Mouse (Mus musculus) right cerebral cortex, postnatal 14 days (tissue): ENCODE measurements around the gene Nipbl.
"Not testable (repeated sequence)": the region's sequence is repeated elsewhere in the genome, so short reads cannot be mapped to it uniquely, and the experiment has no call there.

Experiments used
- DNase-seq: peaks from one replicate; pipeline ENCODE4 v3.0.0; 2022

Gene Nipbl

DNA sequence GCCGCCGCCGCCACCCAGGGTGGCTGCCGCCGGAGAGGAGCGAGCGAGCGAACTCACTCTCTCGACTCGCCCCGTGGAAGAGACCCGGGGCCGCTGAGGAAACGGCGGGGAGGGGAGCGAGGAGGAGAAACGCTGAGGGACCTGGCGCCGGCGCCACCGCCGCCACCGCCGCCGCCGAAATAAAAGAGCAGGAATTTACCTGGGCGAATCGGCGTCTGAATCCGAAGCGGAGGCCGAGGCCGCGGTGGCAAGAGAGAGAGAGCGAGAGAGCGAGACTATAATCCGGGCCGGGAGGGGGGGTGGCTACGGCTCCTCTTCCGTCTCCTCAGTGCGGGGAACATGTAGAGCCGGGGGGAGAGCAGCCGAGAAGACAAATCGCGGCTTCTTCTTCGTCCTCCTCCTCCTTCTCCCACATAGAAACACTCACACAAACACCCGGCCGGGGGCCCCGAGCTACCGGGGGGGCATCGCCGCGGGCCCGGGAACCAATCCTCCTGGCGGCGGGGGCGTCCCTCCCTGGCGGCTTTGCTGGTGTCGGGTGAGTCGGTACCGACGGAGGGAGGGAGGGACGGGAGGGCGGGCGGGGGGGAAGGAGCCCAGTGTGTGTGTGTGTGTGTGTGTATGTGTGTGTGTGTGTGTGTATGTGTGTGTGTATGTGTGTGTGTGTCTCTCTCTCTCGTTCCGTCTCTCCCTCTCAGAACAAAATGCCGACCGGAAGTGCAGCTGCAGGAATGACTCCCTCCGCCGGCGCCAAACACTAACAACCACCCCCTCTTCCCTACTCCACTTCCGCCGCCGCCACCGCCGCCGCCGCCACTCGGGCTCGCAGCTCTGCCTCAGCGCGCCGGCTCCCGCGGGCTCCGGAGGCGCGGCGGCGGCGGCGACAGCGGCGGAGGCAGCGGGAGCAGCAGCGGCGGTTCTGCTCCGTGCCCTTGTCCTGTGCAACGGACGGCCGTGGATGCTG lies at the start of gene Nipbl:
Gene Nipbl (minus strand): TSS at position 538 of the 964 bp plus-strand sequence.
- peak; percentile 91 for DNase-seq

DNA sequence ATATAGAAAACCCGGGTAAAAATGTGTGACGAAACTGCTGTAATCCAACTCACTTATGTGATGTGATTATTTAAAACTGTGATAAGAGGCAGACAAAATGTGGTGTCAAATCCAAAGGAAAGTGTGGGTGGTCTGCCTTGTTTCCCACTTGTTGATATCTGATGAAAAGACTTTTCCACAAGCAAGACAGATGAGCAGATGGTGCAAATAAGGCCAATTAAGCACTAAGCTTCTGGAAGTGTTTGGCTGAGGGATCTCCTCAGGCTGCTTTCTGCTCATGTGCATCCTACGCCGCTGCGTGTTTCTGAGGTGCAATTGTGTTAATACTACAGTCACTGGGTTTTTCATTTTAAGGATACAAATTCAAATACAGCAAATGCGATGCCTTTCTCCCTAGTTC lies 41.0 kb upstream of the Nipbl start:
- DNase-seq, result no peak

DNA sequence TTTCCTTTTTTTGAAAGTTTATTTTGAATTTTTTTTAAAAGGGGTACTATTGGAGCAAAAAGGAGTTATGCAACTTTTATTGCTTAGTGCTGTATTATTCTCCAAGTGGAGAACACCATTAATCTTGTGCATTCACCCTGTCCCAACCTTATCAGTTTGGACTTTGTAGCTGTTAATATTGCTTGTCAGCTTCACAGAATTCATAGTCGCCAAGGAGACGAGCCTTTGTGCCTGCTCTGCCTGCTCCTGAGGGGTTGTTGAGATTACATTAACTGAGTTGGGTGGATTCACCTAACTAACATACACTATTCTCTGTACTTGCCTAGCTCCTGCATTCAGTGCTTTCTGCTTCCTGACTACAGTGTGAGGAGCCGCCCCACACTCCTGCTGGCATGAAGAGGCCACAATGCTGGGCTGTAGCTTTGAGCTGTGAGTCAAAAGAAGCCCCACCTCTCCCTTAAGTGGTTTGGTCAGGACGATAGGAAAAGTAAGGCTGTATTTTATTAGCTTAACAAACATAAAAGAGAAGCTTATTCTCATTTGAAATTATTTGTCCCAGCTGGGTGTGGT lies 24.8 kb upstream of the Nipbl start:
- no peak for DNase-seq

DNA sequence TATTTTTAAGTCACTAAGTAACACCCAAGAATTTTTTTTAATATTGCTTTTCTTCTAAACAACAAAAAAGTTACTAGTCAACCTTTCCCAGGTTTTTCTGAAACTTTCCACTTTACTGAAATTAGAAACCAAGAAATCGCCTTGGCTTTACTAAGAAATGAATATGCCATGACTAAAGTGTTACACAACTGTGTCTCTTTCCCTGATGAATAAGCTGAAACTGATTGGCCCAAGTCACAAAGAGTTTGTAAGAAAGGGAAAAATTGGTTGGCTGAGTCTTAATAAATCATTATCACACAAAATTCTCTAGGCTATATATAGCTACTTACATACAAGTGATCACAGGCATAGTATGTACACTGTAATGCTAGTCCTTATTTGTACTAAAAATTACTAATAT lies 19.3 kb upstream of the Nipbl start:
- DNase-seq, result no peak

DNA sequence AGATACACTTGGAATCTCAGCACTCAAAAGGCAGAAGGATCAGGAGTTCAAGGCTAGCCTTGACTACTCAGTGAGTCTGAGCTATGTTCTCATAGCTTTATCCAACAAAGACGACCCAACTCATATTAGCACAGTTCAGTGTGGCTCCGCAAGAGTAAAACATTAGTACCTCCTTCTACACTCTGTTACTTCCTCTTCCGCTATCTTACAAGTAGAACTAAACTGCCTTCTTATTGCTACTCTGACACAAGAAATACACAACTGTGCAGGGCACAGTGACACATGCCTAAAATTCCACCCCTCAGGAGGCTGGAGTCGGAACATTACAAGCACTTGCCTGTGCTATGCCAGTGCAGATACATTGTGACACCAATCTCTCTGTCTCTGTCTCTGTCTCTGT lies 18.5 kb upstream of the Nipbl start:
- no peak for DNase-seq

DNA sequence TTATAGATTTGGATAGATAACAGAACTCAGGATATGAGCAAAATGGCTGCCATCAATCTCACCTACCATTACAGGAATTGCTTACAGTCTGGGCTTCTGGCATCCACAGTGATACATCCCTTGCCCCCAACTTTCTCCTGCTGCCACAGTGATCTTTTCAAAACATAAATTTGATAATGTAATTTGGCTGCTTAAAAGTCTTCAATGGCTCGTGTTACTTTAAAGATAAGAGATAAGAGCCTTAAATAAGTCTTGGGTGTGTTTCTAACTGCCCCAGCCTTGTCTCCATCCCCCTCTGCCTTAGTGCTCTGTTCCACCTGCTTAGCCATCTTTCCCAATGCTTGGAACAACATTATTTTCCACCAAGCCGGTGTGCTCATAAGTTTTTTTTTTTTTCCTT lies 16.6 kb upstream of the Nipbl start:
- no peak for DNase-seq

DNA sequence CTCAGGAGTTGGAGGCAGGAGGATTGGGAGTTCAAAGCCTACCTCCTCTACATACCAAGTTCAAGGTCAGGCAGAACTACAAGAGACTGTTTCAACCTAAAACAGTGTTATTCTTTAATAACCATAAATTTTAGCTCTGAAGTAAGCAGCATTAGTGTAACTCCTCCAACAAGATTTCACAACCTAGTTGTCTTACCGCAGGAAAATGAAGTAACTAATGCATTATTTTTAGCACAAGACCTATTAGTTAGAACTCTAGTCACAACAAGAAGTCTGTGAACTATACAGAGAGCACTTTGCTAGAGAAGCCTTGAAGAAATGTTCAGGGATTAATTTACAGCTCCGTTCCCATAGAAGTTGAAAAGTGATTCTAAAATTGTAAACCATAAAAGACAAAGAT lies 15.7 kb upstream of the Nipbl start:
- no peak for DNase-seq

DNA sequence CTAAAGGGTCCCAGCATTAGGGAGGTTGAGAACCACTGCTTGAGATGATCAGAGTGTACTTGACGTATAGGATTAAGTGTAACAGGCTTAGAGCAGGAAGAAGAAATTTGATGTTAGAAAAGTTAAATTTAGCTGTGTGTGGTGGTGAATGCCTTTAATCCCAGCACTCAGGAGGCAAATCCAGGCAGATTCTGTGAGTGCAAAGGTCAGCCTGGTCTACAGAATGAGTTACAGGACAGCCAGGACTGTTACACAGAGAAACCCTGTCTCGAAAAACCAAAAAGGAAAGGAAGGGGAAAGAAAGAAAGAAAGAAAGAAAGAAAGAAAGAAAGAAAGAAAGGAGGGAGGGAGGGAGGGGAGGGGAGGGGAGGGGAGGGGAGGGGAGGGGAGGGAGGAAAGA lies 12.0 kb upstream of the Nipbl start:
- DNase-seq, result not testable (repeated sequence)

DNA sequence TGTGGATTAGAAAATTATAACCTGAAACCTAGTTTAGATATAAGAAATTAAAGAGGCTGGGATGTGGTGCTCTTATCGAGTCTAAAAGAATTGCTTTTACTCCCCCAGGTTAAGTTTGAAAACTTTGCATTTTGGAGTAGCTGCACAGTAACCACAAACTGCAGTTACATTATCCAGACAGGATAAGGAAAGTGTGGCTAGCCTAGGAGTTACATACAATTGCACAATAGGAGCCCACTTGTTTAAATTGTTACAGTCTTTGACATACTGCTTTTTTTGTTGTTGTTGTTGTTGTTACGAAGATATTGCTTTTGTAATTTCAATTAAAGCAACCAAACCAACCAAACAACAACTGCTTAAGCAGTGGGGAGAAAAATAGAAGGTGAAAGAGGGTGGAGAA lies 11.2 kb upstream of the Nipbl start:
- no peak for DNase-seq

DNA sequence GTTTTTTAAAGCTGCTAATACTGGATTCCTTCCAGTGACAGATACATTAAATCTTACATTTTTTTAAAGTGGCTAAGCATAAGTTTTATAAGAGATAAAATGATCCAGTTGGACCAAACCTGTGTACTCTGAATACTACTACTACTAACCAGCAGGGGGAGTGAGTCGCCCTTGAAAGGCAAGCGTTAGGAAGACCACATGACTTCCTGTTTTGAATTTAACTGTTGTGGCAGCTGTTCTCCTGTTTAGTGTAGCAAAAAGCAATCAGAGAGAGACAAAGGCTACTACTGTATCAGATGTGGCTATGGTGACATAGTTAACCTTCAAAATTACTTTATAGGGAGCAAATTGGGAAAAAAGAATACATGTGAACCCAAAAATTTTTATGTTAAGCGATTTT lies 6.8 kb upstream of the Nipbl start:
- no peak for DNase-seq

DNA sequence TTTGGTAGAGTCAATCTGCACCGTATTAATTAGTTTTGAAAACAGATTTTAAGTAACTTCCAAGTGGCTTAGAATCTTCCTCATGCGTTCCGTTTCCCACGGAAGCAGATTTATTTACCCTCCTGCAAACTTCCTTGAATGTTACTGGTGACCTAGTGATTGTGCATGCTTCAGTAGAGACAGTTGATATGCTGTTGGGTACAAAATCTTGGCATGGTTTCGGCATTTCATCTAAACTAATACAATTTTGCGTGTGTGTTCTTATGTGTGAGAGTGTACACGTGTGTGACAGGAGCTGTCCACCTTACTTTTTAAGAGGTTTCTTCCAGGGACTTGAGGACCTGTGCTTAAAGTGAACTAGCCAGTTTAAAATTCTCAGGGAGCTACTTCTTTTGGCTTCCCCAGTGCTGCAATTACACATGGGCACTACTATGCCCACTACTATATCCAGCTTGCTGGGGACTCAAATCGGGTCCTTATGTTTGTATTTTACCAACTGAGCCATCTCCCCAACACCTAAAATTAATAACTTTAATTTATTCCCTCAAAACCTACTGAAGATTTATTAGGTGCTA lies 3.0 kb upstream of the Nipbl start:
- no peak for DNase-seq

DNA sequence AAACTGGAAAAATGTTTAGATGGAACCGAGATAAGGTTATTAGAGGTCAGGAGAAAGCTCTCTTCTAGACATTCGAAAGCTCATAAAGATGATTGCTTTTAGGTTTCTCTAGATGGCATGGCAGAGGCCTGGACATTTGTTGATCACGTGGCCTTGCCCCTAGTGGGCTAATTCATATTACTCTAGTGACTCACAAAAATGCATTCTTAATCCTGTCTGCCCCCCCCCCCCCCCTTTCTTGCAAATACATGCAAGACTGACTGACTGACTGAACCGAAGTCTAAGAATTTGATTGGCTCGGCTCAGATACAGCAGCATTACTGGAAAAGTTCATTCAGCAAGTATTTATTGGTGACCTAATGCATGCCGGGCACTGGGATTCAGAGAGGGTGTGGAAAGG lies 2.2 kb upstream of the Nipbl start:
- no peak for DNase-seq

DNA sequence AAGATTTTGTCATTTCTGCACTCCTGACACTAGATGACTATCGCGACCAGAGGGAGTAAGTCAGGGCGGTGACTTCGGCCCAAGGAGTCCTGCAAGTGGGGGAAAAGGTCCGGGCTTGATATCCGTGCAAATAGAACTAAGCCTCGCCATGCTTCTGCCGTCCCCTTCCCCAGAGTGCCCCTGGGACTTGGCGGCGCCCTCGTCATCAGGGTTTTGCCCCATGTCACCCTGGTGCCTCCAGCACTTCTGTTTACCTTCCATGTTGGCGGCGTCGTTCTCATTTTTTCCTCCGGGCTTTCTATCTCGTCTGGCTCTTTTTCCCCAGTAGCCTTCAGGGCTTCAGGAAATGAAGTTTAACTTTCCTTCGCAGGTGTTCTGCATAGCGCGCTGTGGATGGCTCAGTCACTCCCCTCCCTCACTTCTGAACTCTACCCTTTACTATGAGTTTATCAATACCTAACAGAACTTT lies 1.7 kb upstream of the Nipbl start:
- DNase-seq, result peak; percentile 7

DNA sequence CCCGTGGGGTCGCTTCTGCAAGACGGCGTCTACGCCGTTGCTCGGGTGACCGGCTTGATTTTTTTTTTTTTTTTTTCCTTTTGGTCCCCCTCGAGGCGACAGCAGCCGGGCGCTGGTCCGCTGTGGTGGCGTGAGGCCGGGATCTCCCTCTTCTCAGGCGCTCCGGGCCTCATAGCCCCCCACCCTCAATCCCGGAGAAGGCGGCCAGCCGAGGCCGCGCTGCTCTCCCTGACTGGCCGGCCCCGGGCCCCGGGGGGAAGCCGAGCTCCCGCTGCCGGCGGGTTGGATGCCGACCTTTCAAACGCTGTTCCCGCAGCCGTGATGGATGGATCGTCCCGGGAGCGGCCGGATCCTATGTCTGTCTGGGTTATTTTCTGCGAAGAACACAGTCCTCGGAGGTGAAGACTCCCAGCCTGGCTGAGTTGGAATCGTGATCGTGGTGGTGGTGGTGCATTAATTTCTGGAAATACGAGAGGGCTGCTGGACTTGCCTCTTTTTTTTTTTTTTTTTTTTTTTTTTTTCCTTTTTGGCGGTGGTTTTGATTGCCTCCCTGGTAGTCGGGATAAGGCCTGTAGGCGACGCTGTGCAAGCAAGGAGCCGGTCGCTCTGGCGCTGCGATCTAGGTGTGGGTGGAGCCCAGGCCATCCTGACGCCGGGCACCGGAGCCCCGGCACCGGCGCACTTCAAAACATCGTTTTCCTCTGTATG lies 781 bp upstream of the Nipbl start:
- peak; percentile 80 for DNase-seq

DNA sequence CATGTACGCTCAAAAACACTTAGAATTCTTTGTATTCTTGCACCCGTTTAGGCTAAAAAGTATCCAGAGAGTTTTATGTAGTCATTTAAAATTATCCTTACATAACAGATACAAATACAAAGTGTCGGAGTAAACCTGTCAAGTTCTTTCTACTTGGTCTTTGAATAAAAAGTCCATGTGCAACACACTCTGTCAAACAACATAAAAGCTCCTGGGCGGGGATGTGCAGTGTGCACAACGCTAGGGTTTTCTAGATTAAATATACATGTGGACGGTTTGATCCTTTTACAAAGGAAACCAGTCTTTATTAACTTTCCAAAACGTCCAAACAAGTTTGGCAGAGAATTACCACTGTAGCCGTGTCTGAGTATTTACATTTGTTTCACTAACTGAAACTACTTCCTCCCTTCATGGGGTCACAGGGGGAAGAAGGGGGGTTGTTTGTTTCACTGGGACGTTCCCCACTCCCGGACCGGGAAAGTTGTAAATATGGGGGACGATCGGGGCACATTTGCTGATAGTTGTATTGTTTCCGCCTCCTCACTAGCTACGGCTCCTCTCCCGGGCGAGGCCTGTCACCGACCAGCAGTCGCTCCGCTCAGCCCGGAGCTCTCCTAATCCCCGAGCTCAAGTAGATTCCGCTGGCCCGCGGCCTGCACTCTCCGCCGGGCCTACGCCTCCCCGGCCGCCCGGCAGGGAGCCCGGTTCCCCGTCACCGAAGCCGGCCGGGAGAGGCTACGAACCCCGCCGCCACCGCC lies 916 bp downstream of the Nipbl start:
- peak; percentile 64 for DNase-seq

DNA sequence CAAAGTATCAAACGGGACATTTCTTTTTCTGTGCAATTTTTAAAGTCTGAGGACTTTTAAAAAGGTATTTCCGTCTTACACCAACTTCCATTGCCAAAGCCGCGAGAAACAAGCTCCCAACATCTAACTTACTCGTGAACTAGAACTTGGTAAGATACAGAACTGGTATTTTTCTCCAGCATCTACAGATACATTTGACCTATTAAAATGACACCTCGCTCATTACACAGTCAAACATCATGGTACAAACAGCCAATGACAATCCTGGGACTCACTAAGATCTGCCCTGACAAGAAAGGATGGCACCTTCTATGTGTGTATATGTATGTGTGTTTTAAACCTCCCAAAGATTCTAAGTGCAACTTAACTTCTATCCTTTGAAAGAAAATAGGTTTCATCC lies 1.5 kb downstream of the Nipbl start:
- DNase-seq, result no peak

DNA sequence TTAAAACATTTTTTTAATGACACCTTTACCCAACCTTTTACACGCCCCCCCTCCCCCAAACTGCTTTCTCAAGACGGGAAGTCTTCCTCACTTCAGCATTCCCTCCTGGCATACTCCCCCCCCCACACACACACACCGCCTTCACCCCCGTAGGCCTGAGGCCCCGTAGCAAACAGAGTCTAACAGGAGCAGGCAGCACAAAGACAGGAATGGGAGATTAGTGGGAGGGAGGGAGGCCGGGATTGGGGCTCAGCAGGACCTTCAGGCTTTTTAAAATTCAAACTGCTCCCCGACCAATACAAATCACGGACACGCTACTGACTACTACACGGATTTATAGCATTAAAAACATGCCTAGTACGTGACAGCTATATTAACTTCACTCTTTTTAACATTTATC lies 2.1 kb downstream of the Nipbl start:
- DNase-seq, result no peak

DNA sequence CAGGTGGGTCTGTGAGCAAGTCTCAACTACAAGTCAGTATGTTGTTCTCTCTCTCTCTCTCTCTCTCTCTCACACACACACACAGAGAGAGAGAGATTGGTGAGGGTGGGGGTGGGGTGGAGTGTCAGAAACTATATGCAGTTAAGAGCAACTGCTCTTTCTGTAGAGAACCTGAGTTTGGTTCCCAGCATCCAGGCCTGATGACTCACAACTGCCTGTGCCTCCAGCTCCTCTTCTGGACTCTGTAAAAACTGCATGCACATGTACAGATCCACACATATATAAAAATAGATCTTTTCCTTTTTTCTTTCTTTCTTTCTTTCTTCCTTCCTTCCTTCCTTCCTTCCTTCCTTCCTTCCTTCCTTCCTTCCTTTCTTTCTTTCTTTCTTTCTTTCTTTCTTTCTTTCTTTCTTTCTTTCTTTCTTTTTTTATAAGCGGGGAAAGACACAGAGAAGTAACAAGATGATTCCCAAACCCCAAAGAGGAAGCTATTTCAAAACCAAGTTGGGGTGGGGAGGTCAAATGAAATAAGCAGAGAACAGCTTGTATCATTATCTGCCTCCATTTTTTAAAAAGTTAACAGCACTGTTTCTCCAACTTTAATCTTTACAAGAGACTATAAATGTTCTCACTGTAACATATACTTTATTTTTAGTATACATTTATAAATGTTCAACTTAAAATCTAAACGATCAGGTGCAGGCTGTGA lies 10.9 kb downstream of the Nipbl start:
- DNase-seq, result no peak

DNA sequence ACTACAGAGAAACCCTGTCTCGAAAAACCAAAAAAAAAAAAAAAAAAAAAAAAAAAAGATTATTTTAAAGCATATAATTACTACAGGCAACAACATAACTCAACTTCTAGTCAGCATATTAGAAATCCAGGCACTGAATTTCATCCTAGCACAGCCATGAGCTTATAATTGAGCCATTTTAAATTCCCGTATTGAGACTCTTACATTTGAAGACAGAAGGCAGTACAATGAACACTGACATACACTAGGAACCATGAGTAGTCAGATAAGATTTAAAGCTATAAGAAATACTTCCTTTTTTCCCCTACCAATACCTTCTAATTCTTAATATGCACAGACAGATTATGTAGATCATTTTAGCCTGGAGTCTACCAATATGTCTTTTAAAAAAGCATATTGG lies 11.7 kb downstream of the Nipbl start:
- no peak for DNase-seq

DNA sequence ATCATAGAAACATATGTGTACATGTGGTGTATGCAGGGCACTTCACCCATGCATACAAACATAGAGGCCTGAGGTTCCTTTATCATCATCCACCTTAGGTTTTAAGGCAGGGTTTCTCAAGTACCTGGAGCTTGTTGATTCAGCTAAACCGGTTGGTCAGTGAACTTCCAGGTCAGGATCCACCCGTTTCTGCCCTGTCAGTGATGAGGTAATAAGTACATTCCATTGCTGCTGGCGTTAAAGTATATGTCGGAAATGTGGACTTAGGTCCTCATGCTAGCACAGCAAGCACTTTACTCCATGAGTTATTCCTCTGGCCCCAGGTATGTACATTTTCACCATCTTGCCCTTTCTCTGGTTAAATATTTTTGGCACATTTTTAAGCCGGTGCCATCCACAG lies 14.8 kb downstream of the Nipbl start:
- DNase-seq, result no peak

DNA sequence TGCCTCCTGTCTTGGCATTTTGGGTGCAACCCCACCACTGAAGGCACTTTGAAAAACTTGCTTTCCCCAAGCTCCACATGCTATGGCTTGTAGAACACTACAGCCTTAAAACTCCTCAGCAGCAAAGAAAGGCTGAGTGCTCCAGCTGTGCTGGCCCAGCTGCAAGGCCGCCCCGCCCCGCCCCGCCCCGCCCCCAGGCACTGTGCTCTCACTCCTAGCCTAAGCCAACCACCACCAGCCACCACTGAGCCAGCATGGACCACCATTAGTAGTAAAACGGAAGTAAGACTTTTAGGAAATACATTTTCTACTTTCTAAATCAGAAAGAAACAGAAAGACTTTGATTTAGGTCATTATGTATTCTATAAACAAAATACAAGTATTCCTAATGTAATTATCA lies 23.4 kb downstream of the Nipbl start:
- DNase-seq, result no peak
